Mouse (Mus musculus) central nervous system, embryonic 11.5 days (tissue): Measurements from ENCODE around the gene Gm17268. TPM values are rescaled to one million over a fixed set of nuclear protein-coding genes. Genes with fewer than 3 reads are reported as not detected.

Source experiments
- polyA plus RNA-seq: library from polyadenylated mRNA; depleted of rRNA; stranded (reverse); fragments of >200 nt; gene quantifications from 2 replicates; pipeline ENCODE4 v1.2.3, GENCODE M21; 2012; rRNA removed

Gene Gm17268
- polyA plus RNA-seq = not detected in 2 replicates

DNA sequence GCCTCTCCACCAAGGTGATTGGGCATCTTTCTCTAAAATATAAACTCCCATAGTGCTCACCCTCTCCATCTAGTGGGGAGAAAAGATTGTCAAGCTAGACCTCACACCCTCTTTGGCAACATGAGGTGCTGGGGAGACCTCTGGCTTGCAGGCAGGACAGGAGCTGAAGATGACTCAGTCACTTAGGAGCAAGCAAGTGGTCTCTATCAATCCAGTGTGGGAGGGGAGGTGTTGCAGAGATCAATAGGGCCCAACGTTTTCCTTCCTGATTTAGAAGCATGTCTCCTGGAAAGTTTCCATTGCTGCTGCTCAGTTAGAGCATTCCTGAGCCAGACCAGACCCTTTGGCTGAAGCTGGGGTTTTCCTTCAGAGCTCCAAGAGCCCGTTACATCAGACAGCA, at the start of gene Gm17268:
Gene Gm17268, minus strand, starts transcription at position 28 of the 400 bp plus-strand sequence.

DNA sequence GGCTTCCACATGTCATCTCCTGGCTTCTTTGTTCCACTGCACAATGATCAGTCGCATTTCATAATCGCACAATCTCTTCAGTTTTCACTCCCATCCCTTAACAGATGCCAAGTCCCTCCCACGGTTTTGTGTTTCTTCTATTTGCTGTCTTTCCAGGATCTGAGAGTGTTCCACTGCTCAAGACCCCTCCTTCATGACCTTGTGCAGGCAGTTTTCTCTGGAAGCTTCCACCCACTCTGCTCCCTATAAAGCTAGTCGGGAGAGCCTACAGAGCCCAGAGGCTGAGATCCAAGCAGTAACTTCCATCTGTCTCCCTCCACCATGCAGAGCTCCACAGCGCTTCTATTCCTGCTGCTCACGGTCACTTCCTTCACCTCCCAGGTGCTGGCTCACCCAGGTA, 19.3 kb upstream of the Gm17268 start, which contains the start of gene Ccl11:
Gene Ccl11, plus strand, starts transcription at position 178 of the 400 bp plus-strand sequence.

DNA sequence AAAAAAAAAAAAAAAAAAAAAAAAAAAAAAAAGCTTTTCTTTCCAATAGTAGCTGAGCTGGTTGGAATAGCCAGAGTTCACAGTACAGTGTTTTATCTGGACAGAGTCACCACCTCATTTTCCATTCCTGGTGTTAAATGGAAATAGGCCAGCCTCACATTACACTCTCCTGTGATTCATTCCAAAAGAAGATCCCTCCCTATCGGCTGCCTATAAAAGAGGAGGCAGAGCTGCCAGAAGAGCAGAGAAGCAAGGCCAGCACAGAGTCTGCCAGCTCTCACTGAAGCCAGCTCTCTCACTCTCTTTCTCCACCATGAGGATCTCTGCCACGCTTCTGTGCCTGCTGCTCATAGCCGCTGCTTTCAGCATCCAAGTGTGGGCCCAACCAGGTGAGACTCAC, 7.1 kb upstream of the Gm17268 start, which contains the start of gene Ccl7:
Gene Ccl7, plus strand, starts transcription at position 242 of the 400 bp plus-strand sequence.

DNA sequence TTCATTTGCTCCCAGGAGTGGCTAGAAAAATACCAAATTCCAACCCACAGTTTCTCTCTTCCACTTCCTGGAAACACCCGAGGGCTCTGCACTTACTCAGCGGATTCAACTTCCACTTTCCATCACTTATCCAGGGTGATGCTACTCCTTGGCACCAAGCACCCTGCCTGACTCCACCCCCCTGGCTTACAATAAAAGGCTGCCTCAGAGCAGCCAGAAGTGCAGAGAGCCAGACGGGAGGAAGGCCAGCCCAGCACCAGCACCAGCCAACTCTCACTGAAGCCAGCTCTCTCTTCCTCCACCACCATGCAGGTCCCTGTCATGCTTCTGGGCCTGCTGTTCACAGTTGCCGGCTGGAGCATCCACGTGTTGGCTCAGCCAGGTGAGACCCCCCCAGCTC, 3.0 kb downstream of the Gm17268 start, which contains the start of gene Ccl2:
Gene Ccl2, plus strand, starts transcription at position 216 of the 400 bp plus-strand sequence.

Other genes starting within 250 kb of the Gm17268 start
- gene 5530401A14Rik, start 177.9 kb downstream of the Gm17268 start, polyA plus RNA-seq = 0.04 TPM in 2 replicates
- gene Asic2, start 70.1 kb downstream of the Gm17268 start, polyA plus RNA-seq = 2.2 and 2.6 TPM in 2 replicates
- 0.25 and 1.5 TPM in 2 replicates for gene Ccl2, start 3.0 kb downstream of the Gm17268 start, polyA plus RNA-seq
- gene Ccl7, start 7.2 kb upstream of the Gm17268 start, polyA plus RNA-seq = 0.13 and 0.63 TPM in 2 replicates
- gene Ccl11, start 19.3 kb upstream of the Gm17268 start, polyA plus RNA-seq = 0.07 TPM in 1 of 2 replicates, not detected in the other
- gene Ccl12, start 63.3 kb upstream of the Gm17268 start, polyA plus RNA-seq = 0.72 and 0.89 TPM in 2 replicates
- not detected in 2 replicates for gene Ccl8, start 76.6 kb upstream of the Gm17268 start, polyA plus RNA-seq